Mouse (Mus musculus): ENCODE data around the gene Trit1. TPM values are rescaled to one million over a fixed set of nuclear protein-coding genes. Genes with fewer than 3 reads are reported as not detected.

The Trit1 gene
- total RNA-seq, 1 experiment: 17.1 TPM

GRCm38 (mm10) chr4:122991177-122991576 is 25.2 kb upstream of the Trit1 start:
- TF ChIP-seq HCFC1 (IDR thresholded peaks at IDR 0.05; ENCODE audit: borderline replicate concordance, insufficient read depth, low read length) (no peak), CHD2 (IDR thresholded peaks at IDR 0.05; ENCODE audit: low read depth, low read length) (no peak), ZNF384 (IDR thresholded peaks at IDR 0.05; ENCODE audit: low read depth, low read length) (no peak), MAFK (IDR thresholded peaks at IDR 0.05; ENCODE audit: insufficient read depth, low read depth, low read length) (no peak), ZC3H11A (IDR thresholded peaks at IDR 0.05; ENCODE audit: borderline replicate concordance, low read depth, low read length) (no peak)
- in situ Hi-C loops (cut with MboI; ENCODE audit: low sequenced_read_pairs in 2 of 2, unreplicated experiment in 2 of 2): loop anchor here in 1 of 2 experiments (10.0 kb wide), 1 partner anchor 94 kb away; no protein-coding TSS in a partner anchor
- no peak for DNase-seq (ENCODE audit: low read depth, low spot score)
- H3K4me1 ChIP-seq (ENCODE audit: control insufficient read depth in 2 of 2, insufficient read depth in 2 of 2, low read length in 2 of 2, poor library complexity in 1 of 2): 0 out of 4 replicates have a peak, but pooled peaks cover 0 to 2% of the 10 kb centered on the region in 2 experiments
- H3K9ac ChIP-seq (ENCODE audit: insufficient read depth, low read depth, low read length, poor library complexity, severe bottlenecking): no peak overlapping the region
- H3K9me3 ChIP-seq (ENCODE audit: control insufficient read depth, insufficient read depth, low read depth, low read length): no peaks in the 10 kb centered on the region
- no peaks in the 10 kb centered on the region for H3K36me3 ChIP-seq (ENCODE audit: control insufficient read depth, insufficient read depth, low read length, poor library complexity, severe bottlenecking)
- H3K4me3 ChIP-seq (ENCODE audit: insufficient read depth in 1 of 2, low read depth in 1 of 2, low read length in 2 of 2, poor library complexity in 1 of 2, severe bottlenecking in 1 of 2): no peak overlapping the region
- H3K27ac ChIP-seq (ENCODE audit: insufficient read depth, low read depth, low read length, poor library complexity, severe bottlenecking): no peak overlapping the region

- in situ Hi-C loops (cut with MboI; ENCODE audit: low sequenced_read_pairs in 2 of 2, unreplicated experiment in 2 of 2): loop anchor here in 1 of 2 experiments (10.0 kb wide), 1 partner anchor 93 kb away; no protein-coding TSS in a partner anchor
- Histone ChIP-seq H3K9ac (ENCODE audit: insufficient read depth, low read depth, low read length, poor library complexity, severe bottlenecking) (no peak overlapping the region), H3K9me3 (ENCODE audit: control insufficient read depth, insufficient read depth, low read depth, low read length) (no peaks in the 10 kb centered on the region), H3K4me3 (ENCODE audit: insufficient read depth in 1 of 2, low read depth in 1 of 2, low read length in 2 of 2, poor library complexity in 1 of 2, severe bottlenecking in 1 of 2) (no peak overlapping the region), H3K27ac (ENCODE audit: insufficient read depth, low read depth, low read length, poor library complexity, severe bottlenecking) (no peak overlapping the region), H3K4me1 (ENCODE audit: control insufficient read depth in 2 of 2, insufficient read depth in 2 of 2, low read length in 2 of 2, poor library complexity in 1 of 2) (0 out of 4 replicates have a peak, but pooled peaks cover 0 to 2% of the 10 kb centered on the region in 2 experiments), H3K36me3 (ENCODE audit: control insufficient read depth, insufficient read depth, low read length, poor library complexity, severe bottlenecking) (no peaks in the 10 kb centered on the region)
- no peak for DNase-seq (ENCODE audit: low read depth, low spot score)
- TF ChIP-seq HCFC1 (IDR thresholded peaks at IDR 0.05; ENCODE audit: borderline replicate concordance, insufficient read depth, low read length) (no peak), ZC3H11A (IDR thresholded peaks at IDR 0.05; ENCODE audit: borderline replicate concordance, low read depth, low read length) (no peak), CHD2 (IDR thresholded peaks at IDR 0.05; ENCODE audit: low read depth, low read length) (no peak), MAFK (IDR thresholded peaks at IDR 0.05; ENCODE audit: insufficient read depth, low read depth, low read length) (no peak), ZNF384 (IDR thresholded peaks at IDR 0.05; ENCODE audit: low read depth, low read length) (no peak)
These were observed 24.1 kb upstream of the Trit1 start for GRCm38 (mm10) chr4:122992276-122992675.

DNA sequence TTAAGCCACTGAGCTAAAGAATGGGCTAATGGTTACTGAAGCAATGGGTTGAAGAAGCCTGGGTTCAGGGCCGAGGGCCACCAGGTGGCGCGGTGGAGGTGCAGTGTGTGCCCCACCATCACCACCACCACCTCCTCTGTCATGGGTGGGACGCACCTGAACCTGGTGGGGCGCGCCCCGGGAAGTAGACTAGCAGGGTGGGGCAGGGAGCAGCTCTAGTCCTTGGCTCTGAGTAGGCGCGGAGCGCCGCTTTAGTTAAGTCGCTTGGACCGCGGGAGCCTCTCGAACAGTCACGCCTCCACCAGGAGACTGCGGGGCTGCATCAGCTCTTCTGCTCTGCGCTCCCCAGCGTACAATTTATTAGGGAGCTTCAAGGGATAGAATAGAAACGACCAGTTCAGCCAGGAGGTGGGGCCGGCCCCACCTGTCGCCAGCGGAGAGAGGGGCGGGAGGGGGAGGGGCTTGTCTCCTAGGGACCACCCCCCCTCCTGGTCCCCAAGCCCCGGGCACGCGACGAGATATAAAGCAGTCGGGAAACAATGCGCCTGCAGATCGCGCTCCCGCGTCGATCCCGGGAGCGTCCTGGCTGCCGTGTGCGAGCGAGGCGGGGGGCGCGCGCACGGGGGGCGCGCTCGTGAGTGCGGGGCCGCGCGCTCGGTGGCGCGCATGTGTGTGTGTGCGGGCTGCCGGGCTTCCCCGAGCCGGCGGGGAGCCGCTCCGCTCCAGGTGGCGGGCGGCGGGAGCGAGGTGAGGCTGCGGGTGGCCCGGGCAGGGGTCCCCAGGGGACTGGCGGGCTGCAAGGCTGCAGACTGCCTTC is 20.8 kb upstream of the Trit1 start, which contains the start of gene Mycl:
Mycl (plus strand) TSS at position 249 of the 817 bp plus-strand sequence.
- DNase-seq (ENCODE audit: low read depth, low spot score): peak; percentile 83
- Histone ChIP-seq H3K36me3 (ENCODE audit: control insufficient read depth, insufficient read depth, low read length, poor library complexity, severe bottlenecking) (no peaks in the 10 kb centered on the region; the same call in 1 of the 2 replicates), H3K4me1 (ENCODE audit: control insufficient read depth in 2 of 2, insufficient read depth in 2 of 2, low read length in 2 of 2, poor library complexity in 1 of 2) (peaks cover 5 to 16% of the 10 kb centered on the region in 2 experiments), H3K4me3 (ENCODE audit: insufficient read depth in 1 of 2, low read depth in 1 of 2, low read length in 2 of 2, poor library complexity in 1 of 2, severe bottlenecking in 1 of 2) (peak within 1 kb of the TSS; percentile 70 to 75), H3K9me3 (ENCODE audit: control insufficient read depth, insufficient read depth, low read depth, low read length) (no peaks in the 10 kb centered on the region), H3K27ac (ENCODE audit: insufficient read depth, low read depth, low read length, poor library complexity, severe bottlenecking) (no peak within 1 kb of the TSS; the same call in 1 of the 2 replicates), H3K9ac (ENCODE audit: insufficient read depth, low read depth, low read length, poor library complexity, severe bottlenecking) (peak within 1 kb of the TSS; percentile 68)
- TF ChIP-seq HCFC1 (IDR thresholded peaks at IDR 0.05; ENCODE audit: borderline replicate concordance, insufficient read depth, low read length): peak; percentile 42; the same call in 1 of the 2 replicates
- peak; percentile 68 for TF ChIP-seq ZC3H11A (IDR thresholded peaks at IDR 0.05; ENCODE audit: borderline replicate concordance, low read depth, low read length)
- TF ChIP-seq ZNF384 (IDR thresholded peaks at IDR 0.05; ENCODE audit: low read depth, low read length): no peak
- in situ Hi-C loops (cut with MboI; ENCODE audit: low sequenced_read_pairs in 2 of 2, unreplicated experiment in 2 of 2): loop anchor here in 1 of 2 experiments (10.0 kb wide), 1 partner anchor 89 kb away; no protein-coding TSS in a partner anchor

- Histone ChIP-seq H3K27ac (ENCODE audit: insufficient read depth, low read depth, low read length, poor library complexity, severe bottlenecking) (no peak overlapping the region; the same call in 1 of the 2 replicates), H3K4me3 (ENCODE audit: insufficient read depth in 1 of 2, low read depth in 1 of 2, low read length in 2 of 2, poor library complexity in 1 of 2, severe bottlenecking in 1 of 2) (peak overlapping the region; percentile 70 to 75), H3K4me1 (ENCODE audit: control insufficient read depth in 2 of 2, insufficient read depth in 2 of 2, low read length in 2 of 2, poor library complexity in 1 of 2) (peaks cover 5 to 22% of the 10 kb centered on the region in 2 experiments), H3K9ac (ENCODE audit: insufficient read depth, low read depth, low read length, poor library complexity, severe bottlenecking) (peak overlapping the region; percentile 68), H3K36me3 (ENCODE audit: control insufficient read depth, insufficient read depth, low read length, poor library complexity, severe bottlenecking) (no peaks in the 10 kb centered on the region; the same call in 1 of the 2 replicates), H3K9me3 (ENCODE audit: control insufficient read depth, insufficient read depth, low read depth, low read length) (no peaks in the 10 kb centered on the region)
- TF ChIP-seq ZC3H11A (IDR thresholded peaks at IDR 0.05; ENCODE audit: borderline replicate concordance, low read depth, low read length) (no peak), MAFK (IDR thresholded peaks at IDR 0.05; ENCODE audit: insufficient read depth, low read depth, low read length) (no peak), ZNF384 (IDR thresholded peaks at IDR 0.05; ENCODE audit: low read depth, low read length) (no peak)
- in situ Hi-C loops (cut with MboI; ENCODE audit: low sequenced_read_pairs in 2 of 2, unreplicated experiment in 2 of 2): loop anchor here in 1 of 2 experiments (10.0 kb wide), 1 partner anchor 89 kb away; no protein-coding TSS in a partner anchor
- DNase-seq (ENCODE audit: low read depth, low spot score): no peak
These were observed 20.2 kb upstream of the Trit1 start for GRCm38 (mm10) chr4:122996221-122996617.

Data from ES-E14 (cell line).